Mouse (Mus musculus) G1E (cell line): ENCODE measurements around the gene Dnah8. TPM values are rescaled to one million over a fixed set of nuclear protein-coding genes. Genes with fewer than 3 reads are reported as not detected.

ENCODE experiments used
- ATAC-seq: 2 replicates; pipeline ENCODE4 v1.8.0; 2016; ENCODE audit warnings: mild to moderate bottlenecking; ENCODE audit not compliant: insufficient number of reproducible peaks, poor library complexity, low FRiP score, severe bottlenecking; ENCODE audit errors: extremely low read depth
- DNase-seq: peaks from one replicate; pipeline ENCODE4 v3.0.0; 2012; ENCODE audit warnings: low spot score
- H3K27me3 ChIP-seq: 2 replicates; pipeline ENCODE4 v1.6.1; 2012; ENCODE audit warnings: mild to moderate bottlenecking, low read length, inconsistent platforms; ENCODE audit not compliant: insufficient read depth
- H3K36me3 ChIP-seq: replicated peaks from 2 replicates; pipeline ENCODE3; 2012; ENCODE audit warnings: mild to moderate bottlenecking, inconsistent platforms
- H3K4me1 ChIP-seq: 2 replicates; pipeline ENCODE4 v1.6.1; 2012; ENCODE audit warnings: low read depth, low read length, inconsistent platforms, mixed read lengths; ENCODE audit not compliant: insufficient read depth
- H3K4me3 ChIP-seq: 2 replicates; pipeline ENCODE4 v1.5.1; 2012; ENCODE audit warnings: low read depth, mild to moderate bottlenecking, inconsistent platforms, low read length, moderate library complexity, mixed read lengths
- H3K9me3 ChIP-seq: replicated peaks from 2 replicates; pipeline ENCODE4 v1.6.1; 2012; ENCODE audit warnings: inconsistent platforms
- CTCF ChIP-seq: IDR thresholded peaks from 2 replicates; pipeline ENCODE4 v1.5.1; 2012; ENCODE audit warnings: low read depth, low read length, inconsistent platforms, mixed read lengths
- GATA1 ChIP-seq: IDR thresholded peaks from 2 replicates; pipeline ENCODE4 v1.6.1; 2012; ENCODE audit warnings: borderline replicate concordance, low read length, inconsistent platforms, mixed read lengths
- GATA2 ChIP-seq: IDR thresholded peaks from 2 replicates; pipeline ENCODE4 v1.6.1; 2012; ENCODE audit warnings: low read depth, low read length, inconsistent platforms, borderline replicate concordance
- POLR2AphosphoS5 ChIP-seq: IDR thresholded peaks from 2 replicates; pipeline ENCODE4 v1.6.1; 2012; ENCODE audit warnings: low read depth, low read length, inconsistent platforms; ENCODE audit not compliant: insufficient replicate concordance
- TAL1 ChIP-seq: conservative IDR thresholded peaks from 2 replicates; pipeline ENCODE4 v1.6.1; 2012; ENCODE audit warnings: low read depth, low read length, inconsistent platforms, mixed read lengths
- polyA plus RNA-seq: library from polyadenylated mRNA; stranded (reverse); fragments of >175 nt; gene quantifications from 2 replicates; pipeline ENCODE4 v1.2.3, GENCODE M21; 2012
- total RNA-seq, 2 experiments: library from RNA; stranded (forward) in 1 of 2; stranded (reverse) in 1 of 2; fragments of 200-1000 nt in 1 of 2; fragments of >200 nt in 1 of 2; fragmentation: Nextera tagmentation in 1 of 2; gene quantifications; 2 replicates each; pipeline ENCODE4 v1.2.3; 2014 to 2017

Gene Dnah8
- total and polyA plus RNA-seq, 3 experiments = 3.5 to 49.3 (median 42.5) TPM

GRCm38 (mm10) chr17:30681604-30682003 lies 57.5 kb downstream of the Dnah8 start:
- Histone ChIP-seq H3K27me3 (no peaks in the 10 kb centered on the region), H3K4me3 (no peak overlapping the region), H3K9me3 (peaks cover 3% of the 10 kb centered on the region; the same call in 1 of the 2 replicates), H3K4me1 (no peaks in the 10 kb centered on the region), H3K36me3 (peaks cover 45% of the 10 kb centered on the region)
- ATAC-seq = peak; percentile 61; the same call in 1 of the 2 replicates
- DNase-seq = peak; percentile 67
- TF ChIP-seq POLR2AphosphoS5 (no peak), CTCF (peak; percentile 98), TAL1 (no peak)

GRCm38 (mm10) chr17:30690181-30690580 lies 66.0 kb downstream of the Dnah8 start:
- Histone ChIP-seq H3K27me3 (no peaks in the 10 kb centered on the region; the same call in 1 of the 2 replicates), H3K36me3 (peaks cover 49% of the 10 kb centered on the region), H3K9me3 (no peaks in the 10 kb centered on the region), H3K4me3 (no peak overlapping the region), H3K4me1 (peaks cover 15% of the 10 kb centered on the region)
- ATAC-seq (no peak), DNase-seq (no peak)
- TF ChIP-seq POLR2AphosphoS5 (no peak), GATA2 (no peak), CTCF (no peak), TAL1 (no peak), GATA1 (no peak)

- Histone ChIP-seq H3K9me3 (no peaks in the 10 kb centered on the region), H3K36me3 (peaks cover 51% of the 10 kb centered on the region), H3K4me1 (peaks cover 25% of the 10 kb centered on the region), H3K4me3 (no peak overlapping the region), H3K27me3 (no peaks in the 10 kb centered on the region; the same call in 1 of the 2 replicates)
- no peak for ATAC-seq
- DNase-seq = no peak
- TF ChIP-seq POLR2AphosphoS5 (no peak), GATA2 (no peak), GATA1 (no peak), CTCF (no peak), TAL1 (no peak)
Observed at GRCm38 (mm10) chr17:30691481-30691880, 67.3 kb downstream of the Dnah8 start.

- Histone ChIP-seq H3K9me3 (no peaks in the 10 kb centered on the region), H3K36me3 (peaks cover 54% of the 10 kb centered on the region), H3K4me1 (peaks cover 25% of the 10 kb centered on the region), H3K27me3 (no peaks in the 10 kb centered on the region), H3K4me3 (no peak overlapping the region; the same call in 1 of the 2 replicates)
- DNase-seq = peak; percentile 63
- ATAC-seq = peak; percentile 71
- TF ChIP-seq POLR2AphosphoS5 = no peak
- TF ChIP-seq TAL1 = peak; percentile 51; the same call in 1 of the 2 replicates
Observed at GRCm38 (mm10) chr17:30694281-30694680, 70.1 kb downstream of the Dnah8 start.

- H3K4me3 ChIP-seq = no peak overlapping the region
- H3K36me3 ChIP-seq = peaks cover 50% of the 10 kb centered on the region
- H3K9me3 ChIP-seq = peaks cover 5% of the 10 kb centered on the region
- H3K27me3 ChIP-seq = no peaks in the 10 kb centered on the region
- DNase-seq = no peak
- TF ChIP-seq GATA1 (no peak), CTCF (peak; percentile 79)
- no peaks in the 10 kb centered on the region for H3K4me1 ChIP-seq
- ATAC-seq = no peak
Observed at GRCm38 (mm10) chr17:30714732-30715131, 90.6 kb downstream of the Dnah8 start.

GRCm38 (mm10) chr17:30718197-30718596 lies 94.0 kb downstream of the Dnah8 start:
- peaks cover 8% of the 10 kb centered on the region for H3K9me3 ChIP-seq
- no peaks in the 10 kb centered on the region for H3K27me3 ChIP-seq
- H3K4me3 ChIP-seq = no peak overlapping the region
- peaks cover 54% of the 10 kb centered on the region for H3K36me3 ChIP-seq
- TF ChIP-seq TAL1 (no peak), GATA2 (no peak), CTCF (no peak), POLR2AphosphoS5 (no peak), GATA1 (no peak)
- DNase-seq = no peak
- H3K4me1 ChIP-seq = no peaks in the 10 kb centered on the region
- ATAC-seq = no peak

GRCm38 (mm10) chr17:30719031-30719430 lies 94.9 kb downstream of the Dnah8 start:
- ATAC-seq (no peak), DNase-seq (no peak)
- H3K9me3 ChIP-seq = peaks cover 8% of the 10 kb centered on the region
- H3K4me3 ChIP-seq = no peak overlapping the region
- no peaks in the 10 kb centered on the region for H3K4me1 ChIP-seq
- peaks cover 55% of the 10 kb centered on the region for H3K36me3 ChIP-seq
- peak; percentile 64 for TF ChIP-seq CTCF
- no peak for TF ChIP-seq TAL1
- H3K27me3 ChIP-seq = no peaks in the 10 kb centered on the region
